Mouse (Mus musculus) heart, embryonic 12.5 days (tissue): ENCODE data around the gene Pnpla7. TPM values are rescaled to one million over a fixed set of nuclear protein-coding genes. Genes with fewer than 3 reads are reported as not detected.
A peak's percentile ranks its signal among the peaks of the same experiment; 100 is the strongest.

ENCODE experiments used
- ATAC-seq: fragments of 200-750 bp; cut with Nextera tagmentation; 2 replicates; pipeline ENCODE4 v1.8.0; 2017; ENCODE audit warnings: moderate TSS enrichment, moderate library complexity; ENCODE audit not compliant: insufficient number of reproducible peaks, low FRiP score
- H3K27ac ChIP-seq: fragments of 300-500 bp; sonication (generic); 2 replicates; pipeline ENCODE4 v1.5.1; 2016; ENCODE audit warnings: mild to moderate bottlenecking, moderate library complexity; ENCODE audit not compliant: poor library complexity, severe bottlenecking
- H3K27me3 ChIP-seq: fragments of 300-500 bp; sonication (generic); replicated peaks from 2 replicates; pipeline ENCODE4 v1.6.1; 2016; ENCODE audit warnings: mild to moderate bottlenecking, moderate library complexity
- H3K36me3 ChIP-seq: fragments of 300-500 bp; sonication (generic); 2 replicates; pipeline ENCODE4 v1.6.1; 2016; ENCODE audit warnings: mild to moderate bottlenecking, moderate library complexity
- H3K4me1 ChIP-seq: fragments of 300-500 bp; sonication (generic); replicated peaks from 2 replicates; pipeline ENCODE4 v1.6.1; 2016; ENCODE audit warnings: mild to moderate bottlenecking
- H3K4me2 ChIP-seq: fragments of 300-500 bp; sonication (generic); 2 replicates; pipeline ENCODE4 v1.6.1; 2016; ENCODE audit warnings: mild to moderate bottlenecking, moderate library complexity
- H3K4me3 ChIP-seq: fragments of 300-500 bp; sonication (generic); 2 replicates; pipeline ENCODE4 v1.5.1; 2016; ENCODE audit warnings: mild to moderate bottlenecking
- H3K9ac ChIP-seq: fragments of 300-500 bp; sonication (generic); 2 replicates; pipeline ENCODE4 v1.6.1; 2016; ENCODE audit warnings: mild to moderate bottlenecking, moderate library complexity
- H3K9me3 ChIP-seq: fragments of 300-500 bp; sonication (generic); replicated peaks from 2 replicates; pipeline ENCODE4 v1.6.1; 2016; ENCODE audit warnings: mild to moderate bottlenecking, moderate library complexity
- WGBS: fragments of 180-500 bp; shearing (Covaris S2); methylation state at CpG from one replicate; pipeline ENCODE4 v1.1.7; 2016; 5-methylcytosine and 5-hydroxymethylcytosine counted together
- polyA plus RNA-seq: library from polyadenylated mRNA; unstranded; fragments of >200 nt; fragmentation: Nextera tagmentation; extraction: Ambion mirVana; gene quantifications from 2 replicates; pipeline ENCODE4 v1.2.1, GENCODE M21; 2016

Pnpla7 gene
- polyA plus RNA-seq, 1 experiment from 2014 or later = 9.5 TPM

DNA sequence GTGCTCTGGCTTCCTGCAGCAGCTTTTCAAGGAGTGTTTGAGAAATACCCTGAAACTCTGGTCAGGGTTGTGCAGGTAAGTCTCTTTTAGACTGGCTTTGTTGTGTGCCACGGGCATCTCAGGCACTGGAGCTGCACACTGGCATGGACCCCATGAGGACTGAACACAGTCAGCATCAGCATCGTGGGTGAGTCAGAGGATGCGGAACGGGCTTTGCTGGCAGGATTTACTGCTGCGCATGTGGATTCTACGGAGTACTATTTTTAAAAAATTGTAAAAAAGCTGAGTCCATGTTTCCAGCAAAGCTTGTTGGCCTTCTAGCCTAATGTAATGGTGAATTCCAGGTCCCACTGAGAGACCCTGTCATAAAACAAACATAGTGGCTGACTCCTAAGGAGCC, 19.5 kb downstream of the Pnpla7 start:
- no peak overlapping the region for H3K4me3 ChIP-seq
- no peaks in the 10 kb centered on the region for H3K27me3 ChIP-seq
- H3K4me2 ChIP-seq = no peak overlapping the region
- ATAC-seq = no peak
- no peaks in the 10 kb centered on the region for H3K9me3 ChIP-seq
- no peak overlapping the region for H3K9ac ChIP-seq
- H3K4me1 ChIP-seq = no peaks in the 10 kb centered on the region
- 92% methylated on average over 6 of the region's 6 CpGs for WGBS
- no peak overlapping the region for H3K27ac ChIP-seq
- H3K36me3 ChIP-seq = peaks cover 4% of the 10 kb centered on the region

GRCm38 (mm10) chr2:24996471-24996870, 20.6 kb downstream of the Pnpla7 start:
- no peak overlapping the region for H3K4me2 ChIP-seq
- no peaks in the 10 kb centered on the region for H3K4me1 ChIP-seq
- H3K36me3 ChIP-seq = no peaks in the 10 kb centered on the region
- 89% methylated on average over 2 of the region's 2 CpGs for WGBS
- H3K9me3 ChIP-seq = no peaks in the 10 kb centered on the region
- no peak overlapping the region for H3K4me3 ChIP-seq
- no peak overlapping the region for H3K9ac ChIP-seq
- H3K27ac ChIP-seq = no peak overlapping the region
- H3K27me3 ChIP-seq = no peaks in the 10 kb centered on the region
- no peak for ATAC-seq

GRCm38 (mm10) chr2:25000544-25001235, 24.9 kb downstream of the Pnpla7 start:
- Histone ChIP-seq H3K27ac (no peak overlapping the region), H3K4me1 (no peaks in the 10 kb centered on the region), H3K9me3 (no peaks in the 10 kb centered on the region), H3K27me3 (no peaks in the 10 kb centered on the region), H3K4me3 (no peak overlapping the region), H3K36me3 (peaks cover 9% of the 10 kb centered on the region; the same call in 1 of the 2 replicates), H3K4me2 (no peak overlapping the region), H3K9ac (no peak overlapping the region)
- ATAC-seq = peak; percentile 42; the same call in 1 of the 2 replicates
- 74% methylated on average over 3 of the region's 3 CpGs for WGBS

DNA sequence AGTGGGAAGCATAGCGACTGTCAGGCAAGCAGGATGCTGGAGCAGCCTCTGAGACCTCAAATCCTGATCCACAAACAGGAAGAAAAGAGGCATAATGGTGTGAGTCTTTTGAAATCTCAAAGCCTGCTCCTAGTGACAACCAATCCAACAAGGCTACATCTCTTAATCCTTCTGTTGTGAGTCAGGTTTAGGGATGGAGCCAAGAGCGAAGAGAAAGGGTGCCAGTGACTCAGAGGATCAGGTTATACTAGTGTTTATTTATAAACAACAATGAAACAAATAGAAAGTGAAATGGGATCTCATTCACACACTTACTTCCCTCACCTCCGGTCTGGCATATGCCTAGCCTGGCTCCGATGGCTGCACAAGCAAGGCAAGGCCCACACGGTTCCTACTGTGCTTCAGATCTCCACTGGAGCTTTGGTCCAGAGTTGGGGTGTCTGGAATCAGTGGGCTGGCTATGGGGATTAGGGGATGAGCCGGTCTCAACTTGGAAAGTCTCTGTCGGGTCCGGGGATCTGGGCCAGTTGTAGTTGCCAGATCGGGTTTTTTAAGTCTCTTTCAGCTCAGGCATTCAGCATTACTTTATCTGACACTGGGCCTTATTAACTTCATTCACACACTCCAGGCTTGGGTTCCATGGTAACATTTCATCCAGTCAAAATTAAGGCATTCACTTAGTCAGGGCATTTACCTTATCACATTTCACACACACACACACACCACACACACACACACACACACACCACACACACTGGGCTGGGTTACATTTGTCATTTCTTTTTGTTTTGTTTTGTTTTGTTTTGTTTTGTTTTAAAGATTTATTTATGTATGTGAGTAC, 28.3 kb downstream of the Pnpla7 start:
- ATAC-seq = no peak

GRCm38 (mm10) chr2:25006767-25007166, 30.9 kb downstream of the Pnpla7 start:
- Histone ChIP-seq H3K4me1 (no peaks in the 10 kb centered on the region), H3K4me3 (no peak overlapping the region), H3K9me3 (no peaks in the 10 kb centered on the region), H3K36me3 (peaks cover 9% of the 10 kb centered on the region; the same call in 1 of the 2 replicates), H3K27me3 (no peaks in the 10 kb centered on the region), H3K27ac (no peak overlapping the region), H3K4me2 (no peak overlapping the region), H3K9ac (no peak overlapping the region)
- no peak for ATAC-seq
- 76% methylated on average over 1 of the region's 1 CpGs for WGBS

More for the DNA sequence above, 28.3 kb downstream of the Pnpla7 start:
- H3K27me3 ChIP-seq = no peaks in the 10 kb centered on the region
- no peak overlapping the region for H3K9ac ChIP-seq
- H3K9me3 ChIP-seq = no peaks in the 10 kb centered on the region
- no peak overlapping the region for H3K4me2 ChIP-seq
- no peak overlapping the region for H3K27ac ChIP-seq
- no peak overlapping the region for H3K4me3 ChIP-seq
- no peaks in the 10 kb centered on the region for H3K4me1 ChIP-seq
- 77% methylated on average over 9 of the region's 9 CpGs for WGBS
- H3K36me3 ChIP-seq = peaks cover 9% of the 10 kb centered on the region; the same call in 1 of the 2 replicates

DNA sequence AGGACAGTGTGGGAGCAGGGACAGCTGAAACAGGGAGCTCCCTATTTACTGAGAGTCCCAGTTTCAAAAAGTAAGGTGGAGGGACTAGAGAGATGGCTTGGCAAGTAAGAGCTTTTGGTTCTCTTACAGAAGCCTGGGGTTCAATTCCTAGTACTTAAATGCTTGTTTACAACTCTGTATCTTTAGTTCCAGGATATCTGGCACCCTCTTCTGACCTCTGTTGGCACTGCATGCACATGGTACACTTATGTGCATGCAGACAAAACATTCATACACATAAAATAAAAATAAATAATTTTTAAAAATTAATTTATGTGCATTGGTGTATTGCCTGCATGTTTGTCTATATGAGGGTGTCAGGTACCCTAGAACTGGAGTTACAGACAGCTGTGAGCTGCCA, 32.4 kb downstream of the Pnpla7 start:
- Histone ChIP-seq H3K27me3 (no peaks in the 10 kb centered on the region), H3K9me3 (no peaks in the 10 kb centered on the region), H3K4me2 (no peak overlapping the region), H3K4me3 (no peak overlapping the region), H3K9ac (no peak overlapping the region), H3K4me1 (no peaks in the 10 kb centered on the region), H3K36me3 (peaks cover under 1% of the 10 kb centered on the region; the same call in 1 of the 2 replicates), H3K27ac (no peak overlapping the region)
- no peak for ATAC-seq

DNA sequence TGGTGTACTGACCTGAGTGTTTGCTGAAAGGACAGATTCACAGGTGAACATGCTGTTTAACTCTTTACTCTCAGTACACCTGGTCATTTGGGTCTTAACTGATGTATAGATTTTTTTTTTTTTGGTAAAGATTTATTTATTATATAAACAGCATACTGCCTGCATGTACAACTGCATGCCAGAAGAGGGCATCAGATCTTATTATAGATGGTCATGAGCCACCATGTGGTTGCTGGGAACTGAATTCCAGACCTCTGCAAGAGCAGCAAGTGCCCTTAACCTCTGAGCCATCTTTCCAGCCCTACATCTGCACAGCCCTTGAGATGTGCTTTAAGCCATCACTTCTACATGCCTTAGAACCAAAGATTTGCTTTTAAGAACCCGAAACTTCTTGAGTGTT, 46.8 kb downstream of the Pnpla7 start:
- H3K36me3 ChIP-seq = peaks cover 8% of the 10 kb centered on the region; the same call in 1 of the 2 replicates
- no peak overlapping the region for H3K4me2 ChIP-seq
- H3K9ac ChIP-seq = no peak overlapping the region
- H3K4me1 ChIP-seq = no peaks in the 10 kb centered on the region
- H3K9me3 ChIP-seq = 0 out of 2 replicates have a peak, but pooled peaks cover 4% of the 10 kb centered on the region
- H3K27ac ChIP-seq = no peak overlapping the region
- WGBS = 83% methylated on average over 1 of the region's 1 CpGs
- no peak for ATAC-seq
- no peaks in the 10 kb centered on the region for H3K27me3 ChIP-seq
- no peak overlapping the region for H3K4me3 ChIP-seq

DNA sequence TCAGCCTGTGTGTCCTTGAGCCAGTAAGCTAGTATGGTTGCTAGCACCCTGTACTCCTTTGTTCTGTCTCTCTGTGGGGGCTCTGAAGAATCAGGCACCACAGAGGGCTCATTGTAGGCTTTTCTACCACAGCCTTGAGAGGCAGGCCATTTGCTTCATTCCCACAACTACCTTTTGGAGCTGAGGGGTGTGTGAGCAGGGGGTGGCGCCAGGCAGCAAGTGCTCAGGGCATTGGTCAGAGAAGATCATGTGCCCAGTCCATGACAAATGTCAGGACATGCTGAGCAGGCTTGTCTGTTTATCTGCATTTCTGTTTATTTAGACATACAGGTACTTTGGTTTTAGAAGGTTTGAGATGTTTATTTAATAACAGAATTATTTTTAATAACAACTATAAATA, 49.3 kb downstream of the Pnpla7 start:
- Histone ChIP-seq H3K9me3 (0 out of 2 replicates have a peak, but pooled peaks cover 4% of the 10 kb centered on the region), H3K4me2 (no peak overlapping the region), H3K27ac (no peak overlapping the region), H3K4me1 (no peaks in the 10 kb centered on the region), H3K4me3 (no peak overlapping the region), H3K27me3 (no peaks in the 10 kb centered on the region), H3K36me3 (0 out of 2 replicates have a peak, but pooled peaks cover 6% of the 10 kb centered on the region), H3K9ac (no peak overlapping the region)
- ATAC-seq = no peak
- WGBS = 72% methylated on average over 1 of the region's 1 CpGs

- Histone ChIP-seq H3K9ac (no peak overlapping the region), H3K27ac (no peak overlapping the region), H3K4me3 (no peak overlapping the region), H3K36me3 (peaks cover 6% of the 10 kb centered on the region; the same call in 1 of the 2 replicates), H3K4me1 (no peaks in the 10 kb centered on the region), H3K4me2 (no peak overlapping the region), H3K27me3 (no peaks in the 10 kb centered on the region), H3K9me3 (no peaks in the 10 kb centered on the region)
- ATAC-seq = no peak
- WGBS = 97% methylated on average over 4 of the region's 4 CpGs
These were observed 59.2 kb downstream of the Pnpla7 start for GRCm38 (mm10) chr2:25034994-25035393.

DNA sequence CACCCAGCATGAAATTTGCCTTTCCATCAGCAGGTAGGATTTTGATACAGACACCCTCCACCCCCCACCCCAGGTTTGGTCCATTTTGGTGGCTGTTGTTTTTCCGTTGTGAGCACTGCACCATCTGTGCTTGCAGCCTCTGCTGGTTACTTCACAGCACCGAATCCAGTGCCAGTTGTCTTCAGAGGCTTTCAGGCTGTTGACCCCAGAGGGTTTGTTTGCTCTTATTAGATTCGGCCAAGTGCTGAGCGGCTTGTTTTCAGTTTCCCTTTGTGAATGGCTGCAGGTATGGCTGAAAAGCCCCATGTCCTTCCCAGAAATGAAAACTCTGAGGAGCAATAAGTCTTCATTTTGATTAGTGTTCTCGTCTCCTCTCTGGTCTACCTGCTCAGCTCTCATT, 64.3 kb downstream of the Pnpla7 start:
- H3K36me3 ChIP-seq = peaks cover 6% of the 10 kb centered on the region
- no peak overlapping the region for H3K4me3 ChIP-seq
- ATAC-seq = no peak
- H3K4me2 ChIP-seq = no peak overlapping the region
- H3K27ac ChIP-seq = no peak overlapping the region
- H3K4me1 ChIP-seq = no peaks in the 10 kb centered on the region
- no peaks in the 10 kb centered on the region for H3K9me3 ChIP-seq
- WGBS = 72% methylated on average over 5 of the region's 5 CpGs
- H3K27me3 ChIP-seq = no peaks in the 10 kb centered on the region
- no peak overlapping the region for H3K9ac ChIP-seq

DNA sequence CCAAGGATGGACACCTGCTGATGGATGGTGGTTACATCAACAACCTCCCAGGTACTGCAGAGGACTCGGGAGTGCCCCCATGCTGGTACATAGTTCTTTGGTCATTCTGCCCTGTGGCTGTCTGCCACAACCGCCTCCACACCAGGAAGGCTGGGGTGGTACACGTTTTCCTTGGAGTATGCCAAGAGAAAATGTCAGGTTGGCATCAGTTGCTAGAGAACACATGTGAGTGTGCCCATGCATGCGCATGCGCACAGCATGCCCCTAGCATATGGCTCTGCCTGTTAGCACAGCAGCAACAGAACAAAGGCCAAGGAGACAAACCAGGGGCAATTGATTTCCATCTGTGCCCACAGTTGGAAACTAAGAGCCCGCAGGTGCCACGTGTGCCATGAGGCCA, 75.1 kb downstream of the Pnpla7 start:
- Histone ChIP-seq H3K4me3 (no peak overlapping the region), H3K4me1 (peaks cover 10% of the 10 kb centered on the region), H3K9me3 (no peaks in the 10 kb centered on the region), H3K27ac (no peak overlapping the region), H3K27me3 (no peaks in the 10 kb centered on the region), H3K36me3 (peaks cover 8% of the 10 kb centered on the region; the same call in 1 of the 2 replicates), H3K9ac (no peak overlapping the region), H3K4me2 (no peak overlapping the region)
- WGBS = 86% methylated on average over 7 of the region's 7 CpGs
- ATAC-seq = no peak
